Mouse (Mus musculus) neutrophil, adult 5-6 weeks (primary cell): ENCODE results near the gene Dll1. TPM values are rescaled to one million over a fixed set of nuclear protein-coding genes. Genes with fewer than 3 reads are reported as not detected.

Source experiments
- ATAC-seq: fragments of 151-379, 151-347 bp; 2 replicates; pipeline ENCODE4 v1.8.0; 2017; ENCODE audit warnings: mild to moderate bottlenecking, moderate TSS enrichment; ENCODE audit not compliant: insufficient number of reproducible peaks, poor library complexity, low FRiP score, severe bottlenecking; ENCODE audit errors: extremely low read depth
- total RNA-seq: library from RNA; stranded (forward); fragments of 200-1000 nt; gene quantifications from 2 replicates; pipeline ENCODE4 v1.2.3, GENCODE M21; 2017

The Dll1 gene
- 1.2 and 1.4 TPM in 2 replicates for total RNA-seq

DNA sequence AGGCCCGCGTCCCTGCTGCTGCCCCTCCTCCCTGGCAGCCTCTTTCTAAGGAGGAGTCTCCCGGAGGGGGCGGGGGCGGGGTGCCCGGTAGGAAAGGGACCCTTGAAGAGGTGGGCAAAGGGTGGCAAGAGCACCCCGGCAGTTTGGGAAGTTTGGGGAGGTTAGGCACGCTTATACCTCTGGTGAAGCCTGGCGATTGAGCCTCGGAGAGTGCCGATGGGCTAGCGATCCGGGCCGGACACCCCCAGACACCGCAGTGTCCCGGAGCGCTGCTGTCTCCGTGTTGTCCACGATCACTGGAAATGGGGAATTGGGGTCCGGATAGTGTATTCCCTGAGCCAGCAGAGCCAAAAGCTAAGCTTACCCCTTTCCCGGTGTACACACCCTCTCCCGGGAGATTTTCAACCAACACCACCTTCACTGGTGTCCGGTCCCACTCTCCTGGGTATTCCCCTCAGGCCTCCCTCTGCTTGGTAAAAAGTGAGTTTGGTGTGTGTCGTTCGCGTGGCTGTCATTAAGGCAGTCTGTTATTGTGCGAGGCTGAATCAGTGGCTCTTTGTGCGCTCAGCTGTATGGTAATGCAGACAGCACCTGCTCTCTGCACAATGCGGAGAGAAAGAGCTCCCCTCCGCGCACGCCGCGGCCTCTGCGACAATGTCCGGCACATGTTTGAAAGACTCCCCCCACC is at the start of gene Dll1:
TSS of gene Dll1 (minus strand) at position 379 of the 688 bp plus-strand sequence.
- ATAC-seq: no peak

DNA sequence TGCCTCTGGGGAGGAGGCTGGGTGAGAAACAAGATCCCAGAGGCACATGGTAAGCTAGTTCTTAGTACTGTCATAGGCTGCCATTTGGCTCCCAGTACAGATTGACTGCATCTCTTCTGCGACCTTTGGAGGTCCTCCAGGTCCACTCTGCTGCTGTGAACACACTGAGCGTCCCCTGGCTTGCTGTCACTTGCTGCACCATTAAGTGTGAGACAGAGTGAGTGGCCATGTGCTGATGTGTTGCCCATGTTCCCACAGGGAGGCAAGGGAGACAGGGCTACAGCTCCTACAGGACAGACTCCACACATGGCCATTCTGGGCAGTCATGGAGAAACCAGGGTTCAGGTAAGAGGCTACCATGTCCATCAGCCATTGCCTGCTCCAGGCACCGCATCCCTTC is 49.3 kb upstream of the Dll1 start:
- no peak for ATAC-seq

DNA sequence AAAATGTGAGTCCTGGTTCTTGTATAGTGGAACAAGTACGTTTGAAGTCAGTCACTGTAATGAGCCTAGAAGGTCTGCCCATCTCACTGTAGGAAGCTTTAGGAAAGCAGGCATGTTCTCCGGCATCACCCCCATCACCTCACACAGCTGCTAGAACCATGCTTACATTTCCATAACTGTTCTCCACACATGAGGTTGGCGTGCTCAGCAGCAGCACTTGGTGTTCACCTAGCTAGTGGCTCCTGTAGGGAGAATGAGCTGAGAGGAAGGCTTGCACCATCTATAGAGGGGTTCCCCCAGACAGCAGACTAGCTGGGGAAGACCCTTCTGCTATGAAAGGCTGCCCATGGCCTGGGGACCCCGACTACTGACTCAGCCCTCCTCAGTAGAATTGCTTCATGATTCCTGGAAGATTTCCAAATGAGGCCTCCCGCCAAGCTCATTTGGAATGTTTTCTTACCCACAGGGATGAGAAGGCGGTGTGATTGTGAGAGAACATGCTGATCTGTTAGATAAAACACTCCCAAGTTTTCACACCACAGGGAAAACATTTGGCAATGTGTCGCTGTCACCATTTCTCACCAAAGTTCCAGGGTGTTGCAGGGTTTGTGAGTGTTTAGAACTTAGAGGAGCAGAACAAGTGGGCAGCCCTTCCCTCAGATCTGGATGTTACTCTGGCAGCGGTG is 46.6 kb upstream of the Dll1 start:
- ATAC-seq: no peak

DNA sequence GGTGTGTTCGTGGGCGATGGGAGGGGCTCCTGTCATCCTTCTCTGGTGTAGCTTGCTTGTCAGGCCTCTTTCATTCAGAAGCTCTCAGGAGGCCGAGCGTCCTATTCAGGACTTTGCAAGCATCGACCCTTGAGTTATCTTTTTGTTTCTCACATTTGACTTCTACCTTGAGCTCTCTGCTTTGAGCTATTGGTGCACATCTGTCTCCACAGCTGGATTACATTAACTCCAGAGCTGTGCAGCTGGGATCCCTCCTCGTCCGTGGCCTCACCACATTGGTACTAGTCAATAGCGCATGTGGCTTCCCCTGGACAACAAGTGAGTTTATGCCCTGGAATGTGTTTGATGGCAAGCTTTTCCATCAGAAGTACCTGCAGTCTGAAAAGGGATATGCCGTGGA is 46.0 kb upstream of the Dll1 start:
- no peak for ATAC-seq

DNA sequence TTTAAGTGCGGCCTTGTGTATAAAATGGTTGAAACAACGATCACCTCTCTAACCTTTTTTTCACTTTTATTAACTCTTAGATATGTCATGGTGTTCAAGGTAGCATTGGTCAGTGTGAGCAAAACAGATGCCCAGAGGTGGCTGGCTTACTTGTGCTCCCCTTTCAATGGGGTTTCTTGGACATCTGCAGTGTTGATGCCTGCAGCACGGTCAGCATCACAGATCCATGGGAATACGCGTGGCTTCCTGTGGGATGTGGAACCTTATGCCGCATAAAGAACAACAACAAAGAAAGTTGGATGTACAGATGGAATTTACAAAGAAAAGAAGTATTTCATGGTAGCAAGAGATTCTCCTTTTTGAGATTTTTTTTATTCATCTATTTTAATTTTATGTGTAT is 44.8 kb upstream of the Dll1 start:
- no peak for ATAC-seq

DNA sequence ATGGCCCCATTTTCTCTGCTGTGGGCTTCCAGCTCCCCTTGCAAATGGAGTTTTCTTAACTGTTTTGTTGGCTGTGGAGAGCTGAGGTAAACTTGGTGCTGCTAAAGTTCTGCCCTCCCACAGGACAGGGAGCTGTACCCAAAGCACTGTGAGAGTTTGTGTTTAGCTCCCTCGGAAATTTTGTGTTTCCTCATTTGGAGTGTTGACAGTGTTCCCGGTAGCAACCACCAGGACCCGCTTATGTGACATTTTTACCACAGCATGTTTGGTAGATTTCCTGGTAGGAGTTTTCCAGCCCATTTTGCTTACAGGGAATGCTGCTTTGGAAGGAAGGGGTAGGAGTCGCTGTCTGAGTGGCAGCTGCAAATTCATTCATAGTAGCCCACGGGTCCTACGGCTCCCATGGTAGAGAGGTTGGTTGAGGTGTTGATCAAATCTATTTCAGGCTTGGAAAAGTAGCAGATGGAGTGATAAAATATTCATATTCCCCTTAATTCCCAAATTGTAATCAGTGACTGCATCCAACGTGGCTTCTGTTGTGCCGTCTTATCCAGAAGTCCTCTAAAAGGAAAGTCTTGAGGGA is 43.4 kb upstream of the Dll1 start:
- ATAC-seq: no peak

DNA sequence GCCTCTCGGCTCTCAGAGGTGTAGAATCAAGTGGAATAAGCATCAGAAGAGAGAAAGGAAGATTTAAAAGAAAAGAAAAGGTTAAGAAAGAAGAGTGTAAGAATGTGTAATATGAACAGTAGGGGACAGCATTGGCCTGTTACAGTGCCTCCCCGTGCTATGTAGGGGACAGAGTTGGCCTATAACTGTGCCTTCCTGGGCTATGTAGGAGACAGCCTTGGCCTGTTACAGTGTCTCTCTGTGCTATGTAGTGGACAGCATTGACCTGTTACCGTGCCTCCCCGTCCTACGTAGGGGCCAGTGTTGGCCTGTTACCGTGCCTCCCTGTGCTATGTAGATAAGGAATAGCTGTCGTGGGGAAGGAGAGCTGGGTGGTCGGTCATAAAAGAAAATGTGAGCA is 42.9 kb upstream of the Dll1 start:
- no peak for ATAC-seq

DNA sequence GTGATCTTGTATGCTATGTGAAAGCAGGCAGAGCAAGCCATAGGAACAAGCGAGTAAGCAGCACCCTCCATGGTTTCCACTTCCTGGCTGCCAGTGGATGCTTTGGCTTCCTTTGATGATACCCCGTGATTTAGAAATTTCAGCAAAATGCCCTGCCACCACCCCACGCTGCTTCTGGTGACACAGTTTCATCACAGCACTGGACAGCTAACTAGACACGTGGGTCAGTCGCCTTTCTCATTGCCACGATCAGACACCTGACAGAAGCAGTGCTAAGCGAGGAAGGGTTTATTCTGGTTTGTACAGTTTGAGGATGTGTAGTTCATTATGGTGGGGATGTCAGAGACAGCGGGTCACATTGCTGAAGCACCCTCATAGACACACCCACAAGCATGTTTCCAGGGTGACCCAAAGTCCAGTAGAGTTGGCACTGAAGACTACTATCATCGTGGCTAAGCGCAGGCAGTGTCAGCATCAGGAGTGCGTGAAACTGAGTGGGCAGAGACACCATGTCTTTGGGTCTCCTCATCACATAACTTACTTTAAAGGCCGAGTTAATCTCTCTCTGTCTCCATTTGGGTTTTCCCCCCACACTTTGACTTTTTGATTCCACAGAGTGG is 40.0 kb upstream of the Dll1 start:
- ATAC-seq: no peak

DNA sequence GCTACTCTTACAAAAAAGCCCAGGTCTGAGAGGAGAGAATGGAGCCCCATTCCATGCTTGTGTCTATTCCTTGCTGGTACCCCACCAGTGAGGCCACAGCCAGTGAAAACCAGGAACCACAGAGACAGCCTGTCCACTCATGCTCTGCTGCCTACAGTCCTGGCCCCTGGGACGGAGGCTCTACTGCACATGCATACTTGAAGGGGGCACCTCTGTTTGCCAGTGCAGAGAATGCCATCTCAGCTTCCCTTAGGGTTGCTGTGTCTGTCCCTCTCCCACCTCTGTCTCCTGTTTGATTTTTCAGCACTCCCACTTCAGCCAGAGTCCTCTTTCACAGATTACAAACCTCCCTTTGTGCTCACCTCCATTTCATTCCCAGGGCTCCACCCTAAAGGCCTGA is 34.2 kb upstream of the Dll1 start:
- ATAC-seq: no peak

DNA sequence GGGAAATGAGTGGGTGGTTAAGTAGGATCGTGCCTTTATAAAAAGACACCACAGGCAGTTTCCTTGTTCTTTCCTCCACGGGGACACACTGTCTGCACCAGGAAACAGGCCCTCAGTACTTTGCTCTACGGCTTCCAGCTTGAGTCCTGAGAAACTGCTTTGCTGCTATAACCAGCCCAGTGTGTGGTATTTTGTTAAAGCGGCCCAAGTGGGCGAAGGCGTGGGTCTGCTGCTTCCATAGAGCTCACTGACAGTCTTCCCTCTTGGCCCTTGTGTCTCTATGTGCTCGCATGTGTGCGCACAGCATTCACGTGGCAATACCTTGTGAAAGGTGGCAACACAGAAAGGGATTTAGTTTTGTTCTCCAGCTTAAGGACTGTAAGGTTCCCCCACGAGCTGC is 32.6 kb upstream of the Dll1 start:
- ATAC-seq: no peak

DNA sequence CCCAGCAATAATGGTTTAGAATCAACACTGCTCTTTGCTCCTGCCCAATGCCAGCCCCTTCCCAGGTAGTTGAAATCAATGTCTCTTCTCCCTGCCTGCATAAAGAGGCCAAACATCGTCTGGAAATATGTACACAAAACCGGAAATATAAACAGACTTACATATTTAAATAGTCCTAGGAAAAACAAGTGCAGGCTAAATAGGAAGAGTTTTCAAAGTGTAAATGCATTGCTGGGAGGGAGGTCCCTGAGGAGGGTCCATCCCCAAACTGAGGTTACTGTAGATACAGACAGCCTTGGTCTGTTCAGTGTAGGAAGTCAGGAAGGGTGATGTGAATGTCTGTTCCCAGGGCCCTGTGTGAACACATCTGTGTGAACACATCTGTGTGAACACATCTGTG is 29.9 kb upstream of the Dll1 start:
- no peak for ATAC-seq

DNA sequence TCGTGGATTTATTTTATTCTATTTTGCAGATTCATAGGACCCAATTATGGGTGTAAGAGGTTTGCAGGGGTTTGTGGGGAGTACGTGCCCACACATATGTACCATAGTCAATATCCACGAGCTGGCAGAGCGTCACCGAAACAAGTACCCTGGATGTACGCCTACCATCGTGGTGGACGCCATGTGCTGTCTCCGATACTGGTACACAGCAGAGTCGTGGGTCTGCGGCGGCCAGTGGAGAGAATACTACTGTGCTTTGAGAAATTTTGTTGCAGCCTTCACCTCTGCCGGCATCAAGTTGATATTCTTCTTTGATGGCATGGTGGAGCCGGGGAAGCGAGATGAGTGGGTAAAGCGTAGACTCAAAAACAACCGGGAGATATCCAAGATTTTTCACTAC is 25.0 kb upstream of the Dll1 start:
- no peak for ATAC-seq

DNA sequence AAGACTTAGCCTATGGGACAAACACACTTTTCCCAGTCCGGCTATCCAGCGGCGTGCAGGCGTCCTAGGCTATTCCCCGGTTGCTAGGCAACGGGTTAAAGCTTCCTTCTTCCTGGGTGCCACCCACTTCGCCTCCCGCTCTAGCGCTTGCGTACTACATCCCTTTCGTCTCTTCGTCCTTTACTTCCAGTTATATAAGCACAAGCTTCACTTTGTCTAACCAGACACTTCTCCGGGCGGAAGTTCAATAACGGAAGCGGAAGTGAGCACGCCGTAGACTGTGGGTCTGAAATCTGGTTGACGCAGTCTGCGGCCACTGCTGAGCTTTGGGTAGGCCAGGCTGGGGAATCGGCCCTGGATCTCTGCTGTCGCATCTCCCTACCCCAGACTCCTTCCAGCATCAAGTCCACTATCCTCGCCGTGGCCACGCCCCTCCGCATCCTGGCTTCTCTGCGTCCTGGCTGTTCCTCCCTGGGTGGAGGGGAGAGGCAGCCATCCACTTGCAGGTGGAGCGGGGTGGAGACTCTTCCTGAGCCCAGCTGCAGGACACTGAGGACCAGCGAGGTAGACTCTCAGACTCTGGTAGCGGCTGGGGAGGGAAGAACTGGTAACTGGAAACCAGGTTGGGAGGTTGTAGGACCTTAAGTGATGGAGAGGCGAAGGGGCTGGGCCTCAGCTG is 19.5 kb upstream of the Dll1 start, which contains the start of gene Fam120b:
TSS of gene Fam120b (plus strand) at position 206 of the 679 bp plus-strand sequence.
- peak; percentile 98 for ATAC-seq

DNA sequence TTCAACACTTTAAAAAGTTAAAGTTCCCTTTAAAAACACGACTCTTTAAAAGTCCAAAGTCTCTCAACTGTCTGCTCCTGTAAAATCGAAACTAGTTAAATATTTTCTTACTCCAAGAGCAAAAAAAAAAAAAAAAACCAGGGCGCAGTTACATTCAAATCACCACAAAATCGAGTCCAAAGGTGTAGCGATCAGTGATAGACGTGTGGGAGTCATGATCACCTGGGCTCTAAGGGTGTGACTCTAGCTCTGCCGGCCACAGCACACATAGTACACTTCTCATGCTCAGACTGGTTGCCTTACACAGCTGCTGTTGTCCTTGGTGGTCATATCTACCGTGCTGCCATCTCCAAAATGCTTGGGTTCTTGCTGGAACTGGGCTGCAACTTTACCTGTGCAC is 12.7 kb upstream of the Dll1 start:
- ATAC-seq: no peak

DNA sequence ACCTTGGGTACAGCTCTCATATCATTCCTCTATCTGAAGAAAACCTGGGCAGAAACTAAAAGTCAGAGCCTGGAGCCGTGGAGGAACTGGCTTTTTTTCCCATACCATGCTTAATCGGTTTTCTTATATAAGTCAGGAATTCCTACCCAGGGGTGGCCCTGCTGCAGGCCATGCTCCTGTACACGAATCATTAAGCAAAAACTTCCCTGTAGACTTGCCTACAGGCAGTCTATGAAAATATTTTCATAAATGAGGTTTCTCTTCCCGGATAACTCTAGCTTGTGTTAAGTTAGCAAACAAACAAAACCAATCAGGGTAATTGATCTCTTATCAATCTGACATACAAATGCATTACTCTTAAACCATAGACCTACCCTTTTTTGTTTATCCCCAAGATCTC is 12.2 kb upstream of the Dll1 start:
- ATAC-seq: no peak

DNA sequence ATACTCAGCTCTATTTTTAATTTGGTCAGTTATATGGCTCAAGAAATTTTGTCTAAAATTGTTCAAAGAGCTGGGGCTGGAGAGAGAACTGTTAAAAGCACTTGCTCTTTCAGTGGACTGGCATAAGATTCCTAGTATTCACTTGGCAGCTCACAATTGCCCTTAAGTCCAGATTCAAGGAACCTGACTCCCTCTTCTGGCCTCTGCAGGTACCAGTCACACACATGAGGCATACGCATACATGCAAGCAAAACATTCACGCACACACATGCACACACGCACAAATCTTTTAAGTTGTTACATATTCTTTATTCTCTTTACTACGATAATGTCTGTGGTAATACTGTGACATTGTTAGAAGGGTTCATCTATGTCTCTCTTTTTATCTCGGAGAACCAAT is 6.7 kb upstream of the Dll1 start:
- ATAC-seq: no peak

DNA sequence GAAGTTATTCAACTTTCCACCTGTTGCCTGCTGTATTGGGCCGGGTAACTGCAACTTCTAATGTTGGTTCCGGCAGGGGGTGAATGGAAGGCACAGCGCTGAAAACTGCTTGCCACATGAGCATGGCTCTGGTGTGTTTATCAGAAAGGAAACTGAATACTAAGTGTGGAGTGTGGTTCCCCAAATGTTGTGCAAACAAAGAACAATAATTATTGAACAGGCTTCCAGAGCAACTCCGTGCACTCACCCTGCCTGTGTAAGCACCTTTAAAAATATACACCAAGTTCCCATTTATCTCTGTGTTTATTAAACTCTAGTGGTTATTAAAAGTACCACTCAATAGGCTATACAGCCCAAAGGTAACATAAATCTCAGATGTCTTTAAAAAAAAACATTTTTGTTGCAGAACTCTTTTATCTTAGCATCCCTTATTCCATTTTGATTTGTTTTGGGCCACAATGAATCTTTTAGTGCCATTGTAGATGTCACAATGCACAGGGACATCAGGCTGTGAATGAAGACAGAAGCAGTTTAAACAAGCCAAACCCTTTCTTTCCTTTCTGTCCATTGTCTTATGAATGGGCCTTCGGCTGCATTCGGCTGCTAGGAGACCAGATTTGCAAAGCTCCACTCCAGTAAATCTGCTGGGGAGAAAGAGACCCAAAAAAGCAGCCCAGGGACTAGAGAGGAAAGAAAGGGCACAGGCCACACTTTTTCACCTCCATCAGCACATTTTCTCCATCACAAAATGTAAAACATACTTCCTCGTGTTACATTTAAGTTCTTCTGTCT is 5.4 kb upstream of the Dll1 start:
- no peak for ATAC-seq

DNA sequence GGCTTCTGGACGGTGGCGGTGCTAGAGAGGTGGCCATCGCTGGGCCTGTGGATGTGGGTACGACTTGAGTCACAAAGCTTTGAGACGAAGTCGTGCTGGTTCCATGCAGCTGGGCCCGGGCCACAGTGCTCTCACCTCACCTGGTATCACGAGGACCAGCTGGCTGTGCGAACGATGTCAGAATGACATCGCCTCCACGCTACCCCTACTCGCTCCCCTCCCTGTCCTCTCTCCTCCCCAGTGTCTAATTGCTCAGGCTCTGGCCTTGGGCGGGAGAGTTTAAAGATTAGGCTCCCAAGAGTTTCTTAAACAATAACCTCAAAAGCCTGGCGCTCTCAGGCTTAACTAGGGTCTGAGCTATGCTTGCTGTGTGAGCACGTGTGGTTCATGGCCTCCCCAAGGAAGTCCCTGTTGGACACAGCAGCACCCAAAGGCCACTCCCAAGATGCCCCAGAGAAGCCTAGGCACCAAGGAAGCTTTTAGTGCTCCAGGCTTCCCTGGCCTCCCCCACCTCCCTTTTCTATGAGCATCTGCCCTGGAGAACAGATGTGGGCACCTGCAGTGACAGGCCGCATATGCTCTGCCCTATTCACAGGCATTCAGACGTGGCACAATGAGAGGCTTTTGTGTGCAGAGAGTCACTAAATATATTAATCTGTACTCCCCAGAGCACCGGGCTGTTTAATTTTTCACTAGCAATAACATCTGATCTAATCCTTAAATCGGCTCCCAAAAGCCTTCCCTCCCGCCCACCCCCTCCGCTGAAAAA is 4.6 kb upstream of the Dll1 start:
- ATAC-seq: no peak
